Mouse (Mus musculus) layer of hippocampus, postnatal 36 days (tissue): ENCODE results near the gene Clec4e. TPM values are rescaled to one million over a fixed set of nuclear protein-coding genes. Genes with fewer than 3 reads are reported as not detected.
"Not testable (repeated sequence)": the region's sequence is repeated elsewhere in the genome, so short reads cannot be mapped to it uniquely, and the experiment has no call there.

Source experiments
- DNase-seq, 2 experiments: peaks; one replicate each; pipeline ENCODE4 v3.0.0; 2022
- total RNA-seq, 2 experiments: library from RNA; stranded (reverse); gene quantifications; 2 replicates each; pipeline ENCODE4 v1.2.3; 2021

Gene Clec4e
- not detected for total RNA-seq

GRCm38 (mm10) chr6:123289753-123290152 is at the start of gene Clec4e:
Clec4e (minus strand) TSS chr6:123289870.
- no peak for DNase-seq

GRCm38 (mm10) chr6:123332503-123332902 is 42.8 kb upstream of the Clec4e start:
- no peak for DNase-seq

- DNase-seq, result no peak
These were observed 18.4 kb upstream of the Clec4e start, which contains the start of gene Vmn2r19 for GRCm38 (mm10) chr6:123308033-123308432. Vmn2r19 (plus strand) TSS chr6:123308333.

GRCm38 (mm10) chr6:123306315-123306714 is 16.6 kb upstream of the Clec4e start:
- DNase-seq, result not testable (repeated sequence)

- DNase-seq, result no peak
These were observed 7.0 kb upstream of the Clec4e start for GRCm38 (mm10) chr6:123296687-123297086.

GRCm38 (mm10) chr6:123293509-123293908 is 3.8 kb upstream of the Clec4e start:
- DNase-seq, result not testable (repeated sequence)

- DNase-seq, result no peak
These were observed 3.2 kb upstream of the Clec4e start for GRCm38 (mm10) chr6:123292751-123293400.

- DNase-seq, result no peak
These were observed 739 bp downstream of the Clec4e start for GRCm38 (mm10) chr6:123288931-123289330.

- DNase-seq, result no peak
These were observed 3.4 kb downstream of the Clec4e start for GRCm38 (mm10) chr6:123286311-123286710.

- peak in 1 of 2 experiments; percentile 5 for DNase-seq
These were observed 10.2 kb downstream of the Clec4e start for GRCm38 (mm10) chr6:123279443-123279842.

- DNase-seq, result no peak
These were observed 22.7 kb downstream of the Clec4e start for GRCm38 (mm10) chr6:123266945-123267344.

GRCm38 (mm10) chr6:123265809-123266208 is 23.9 kb downstream of the Clec4e start:
- no peak for DNase-seq

GRCm38 (mm10) chr6:123264194-123264593 is 25.5 kb downstream of the Clec4e start:
- DNase-seq, result no peak

GRCm38 (mm10) chr6:123261555-123262161 is 28.0 kb downstream of the Clec4e start, which contains the start of gene Clec4d:
Clec4d (plus strand) TSS chr6:123262111.
- no peak for DNase-seq

- no peak for DNase-seq
These were observed 28.8 kb downstream of the Clec4e start for GRCm38 (mm10) chr6:123260868-123261267.

- DNase-seq, result no peak
These were observed 29.6 kb downstream of the Clec4e start for GRCm38 (mm10) chr6:123259889-123260603.

- DNase-seq, result no peak
These were observed 30.7 kb downstream of the Clec4e start for GRCm38 (mm10) chr6:123258946-123259345.

GRCm38 (mm10) chr6:123252735-123253134 is 36.9 kb downstream of the Clec4e start:
- no peak for DNase-seq

GRCm38 (mm10) chr6:123248862-123249261 is 40.8 kb downstream of the Clec4e start:
- DNase-seq, result not testable (repeated sequence)

GRCm38 (mm10) chr6:123244201-123244600 is 45.5 kb downstream of the Clec4e start:
- no peak for DNase-seq

GRCm38 (mm10) chr6:123237582-123237981 is 52.1 kb downstream of the Clec4e start:
- no peak for DNase-seq
